Mouse (Mus musculus): Measurements from ENCODE around the gene Anp32e.
"Not testable (repeated sequence)": the region's sequence is repeated elsewhere in the genome, so short reads cannot be mapped to it uniquely, and the experiment has no call there.

Gene Anp32e

GRCm38 (mm10) chr3:95938835-95939234 is 9.8 kb downstream of the Anp32e start:
- peak in 1 of 2 experiments; percentile 64 for DNase-seq (ENCODE audit: low spot score in 2 of 2)

- DNase-seq (ENCODE audit: low spot score in 2 of 2) = no peak
Observed at GRCm38 (mm10) chr3:95942749-95943148, 13.7 kb downstream of the Anp32e start.

GRCm38 (mm10) chr3:95943226-95943625 is 14.2 kb downstream of the Anp32e start:
- no peak for DNase-seq (ENCODE audit: low spot score in 2 of 2)

- no peak for DNase-seq (ENCODE audit: low spot score in 2 of 2)
Observed at GRCm38 (mm10) chr3:95944742-95945141, 15.7 kb downstream of the Anp32e start.

GRCm38 (mm10) chr3:95945731-95946240 is 16.7 kb downstream of the Anp32e start:
- DNase-seq (ENCODE audit: low spot score in 2 of 2) = no peak

DNA sequence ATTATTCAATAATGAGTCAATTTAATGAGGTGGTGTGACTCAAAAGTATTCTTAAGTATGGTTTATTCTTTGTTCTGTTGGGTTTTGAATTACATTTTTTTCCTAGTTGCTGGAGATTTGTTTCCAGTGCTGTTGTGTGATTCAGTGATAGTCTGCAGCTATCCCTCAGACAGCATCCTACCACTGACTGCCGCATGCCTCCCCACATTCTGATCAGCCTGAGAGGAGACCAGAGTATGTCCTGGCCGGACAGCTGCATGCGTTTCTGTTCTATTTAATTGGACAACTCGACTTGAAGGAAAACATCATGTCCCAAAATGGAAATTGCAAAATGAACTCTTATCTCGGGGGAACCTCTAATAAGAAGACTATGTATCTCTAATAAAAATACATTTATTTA is 19.3 kb downstream of the Anp32e start:
- no peak for DNase-seq (ENCODE audit: low spot score in 2 of 2)

DNA sequence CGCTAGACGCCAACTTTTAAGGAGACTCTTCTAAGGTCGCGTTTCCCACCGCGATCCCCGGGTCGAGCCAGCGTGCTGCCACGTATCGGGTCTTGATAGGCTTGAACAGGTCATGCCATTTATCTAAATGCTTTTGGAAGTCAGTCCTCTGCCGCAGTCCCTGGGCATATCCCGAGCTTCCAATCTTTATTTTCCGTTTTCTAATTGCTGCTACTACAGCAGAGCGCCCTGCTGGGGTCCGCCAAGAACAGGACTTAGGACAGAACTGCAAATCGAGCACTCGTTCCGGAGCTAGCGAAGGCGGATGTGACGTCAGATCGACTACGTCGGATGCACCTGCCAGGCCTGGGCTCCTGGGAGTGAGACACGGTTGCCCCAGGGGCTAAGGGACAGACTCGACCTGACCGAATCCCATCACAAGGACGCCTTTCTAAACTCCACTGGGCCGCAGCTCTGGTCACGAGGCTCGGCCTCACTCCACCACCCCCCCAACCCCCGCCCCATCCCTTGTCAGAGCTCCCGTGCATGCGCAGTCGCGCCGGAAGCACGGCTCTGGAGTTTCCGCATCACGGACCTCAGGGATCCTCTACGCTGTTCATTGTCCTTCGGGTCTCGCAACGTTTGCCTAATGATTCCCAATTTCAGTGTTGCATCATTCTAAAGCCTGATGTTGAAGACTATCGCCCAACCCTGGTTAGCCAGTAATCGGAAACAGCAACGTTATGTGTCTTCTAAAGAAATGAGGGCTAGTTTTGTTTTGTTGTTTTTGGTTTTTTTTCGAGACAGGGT is 21.9 kb downstream of the Anp32e start:
- peak; percentile 90 to 92 for DNase-seq (ENCODE audit: low spot score in 2 of 2)

GRCm38 (mm10) chr3:95951566-95951965 is 22.5 kb downstream of the Anp32e start:
- not testable (repeated sequence) for DNase-seq (ENCODE audit: low spot score in 2 of 2)

- DNase-seq (ENCODE audit: low spot score in 2 of 2) = no peak
Observed at GRCm38 (mm10) chr3:95953023-95953422, 24.0 kb downstream of the Anp32e start.

DNA sequence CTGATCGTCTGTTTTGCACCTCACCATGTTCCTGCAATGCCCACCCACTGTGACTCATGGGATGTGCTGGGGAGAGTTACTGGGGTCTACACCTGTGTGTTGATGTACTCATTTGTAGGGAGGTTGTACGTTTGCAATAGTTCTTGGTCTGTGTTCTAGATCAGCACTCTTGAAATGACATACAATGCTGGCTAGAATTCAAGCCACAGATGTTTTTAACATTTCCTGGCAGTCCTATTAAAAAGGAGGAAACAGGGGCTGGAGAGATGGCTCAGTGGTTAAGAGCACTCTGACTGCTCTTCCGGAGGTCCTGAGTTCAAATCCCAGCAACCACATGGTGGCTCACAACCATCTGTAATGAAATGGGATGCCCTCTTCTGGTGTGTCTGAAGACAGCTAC is 24.5 kb downstream of the Anp32e start:
- DNase-seq (ENCODE audit: low spot score in 2 of 2) = no peak

GRCm38 (mm10) chr3:95954648-95955173 is 25.7 kb downstream of the Anp32e start:
- not testable (repeated sequence) for DNase-seq (ENCODE audit: low spot score in 2 of 2)

DNA sequence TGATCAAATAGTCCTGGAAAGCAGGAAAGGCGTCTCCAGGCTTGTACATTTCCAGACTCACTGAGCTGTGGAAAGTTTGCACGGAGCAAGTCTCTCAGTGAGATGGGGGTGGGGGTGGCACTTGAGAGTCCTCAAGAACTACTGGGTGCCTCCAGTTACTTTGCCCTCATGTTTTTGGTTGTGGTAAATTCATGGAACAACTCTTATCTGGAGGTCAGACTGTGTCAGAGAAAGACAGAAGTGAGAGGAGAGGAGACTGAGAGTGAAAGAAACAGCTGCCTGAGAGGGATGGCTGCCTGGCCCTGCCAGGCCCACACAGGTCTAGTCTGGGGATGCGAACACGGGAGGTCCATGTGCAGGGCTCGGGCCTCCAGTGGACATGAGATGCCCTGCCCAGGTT is 26.3 kb downstream of the Anp32e start:
- no peak for DNase-seq (ENCODE audit: low spot score in 2 of 2)

GRCm38 (mm10) chr3:95957359-95958148 is 28.5 kb downstream of the Anp32e start:
- DNase-seq (ENCODE audit: low spot score in 2 of 2) = no peak

- peak; percentile 45 to 69 for DNase-seq (ENCODE audit: low spot score in 2 of 2)
Observed at GRCm38 (mm10) chr3:95959082-95959481, 30.0 kb downstream of the Anp32e start.

DNA sequence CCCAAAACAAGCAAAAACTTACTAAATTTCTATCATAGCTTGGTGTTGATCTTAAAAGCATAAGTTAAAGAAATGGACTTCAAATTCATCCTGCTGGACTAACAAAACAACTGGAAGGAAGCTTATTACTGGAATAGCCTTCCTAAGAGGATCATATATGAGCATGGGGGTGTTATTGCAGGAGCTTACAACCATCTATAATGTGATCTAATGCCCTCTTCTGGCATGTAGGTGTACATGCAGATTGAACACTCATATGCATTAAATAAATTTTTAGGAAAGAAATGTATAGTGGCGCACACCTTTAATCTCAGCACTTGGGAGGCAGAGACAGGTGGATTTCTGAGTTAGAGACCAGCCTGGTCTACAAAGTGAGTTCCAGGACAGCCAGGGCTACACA is 30.8 kb downstream of the Anp32e start:
- DNase-seq (ENCODE audit: low spot score in 2 of 2) = no peak

GRCm38 (mm10) chr3:95962182-95962581 is 33.1 kb downstream of the Anp32e start:
- not testable (repeated sequence) for DNase-seq (ENCODE audit: low spot score in 2 of 2)

DNA sequence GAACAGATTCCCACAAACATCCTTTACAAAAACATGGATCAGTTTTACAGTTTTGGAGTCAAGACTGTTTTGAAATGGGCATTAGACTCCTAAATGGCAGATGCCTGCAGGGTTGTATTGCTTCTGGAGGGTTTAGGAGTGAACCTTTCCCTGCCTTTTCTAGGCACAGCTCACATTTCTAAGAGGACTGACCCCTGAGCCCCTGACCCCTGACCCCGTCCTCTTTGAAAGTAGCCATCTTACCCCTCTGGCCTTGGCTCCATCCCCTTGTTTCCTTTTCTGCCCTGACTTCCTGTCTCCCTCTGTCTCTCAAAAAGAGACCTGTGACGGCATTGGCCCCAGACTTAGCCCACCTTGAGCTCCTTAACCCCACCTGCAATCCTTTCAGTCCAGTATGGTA is 34.2 kb downstream of the Anp32e start:
- no peak for DNase-seq (ENCODE audit: low spot score in 2 of 2)

GRCm38 (mm10) chr3:95963681-95964080 is 34.6 kb downstream of the Anp32e start:
- DNase-seq (ENCODE audit: low spot score in 2 of 2) = peak in 1 of 2 experiments; percentile 67

DNA sequence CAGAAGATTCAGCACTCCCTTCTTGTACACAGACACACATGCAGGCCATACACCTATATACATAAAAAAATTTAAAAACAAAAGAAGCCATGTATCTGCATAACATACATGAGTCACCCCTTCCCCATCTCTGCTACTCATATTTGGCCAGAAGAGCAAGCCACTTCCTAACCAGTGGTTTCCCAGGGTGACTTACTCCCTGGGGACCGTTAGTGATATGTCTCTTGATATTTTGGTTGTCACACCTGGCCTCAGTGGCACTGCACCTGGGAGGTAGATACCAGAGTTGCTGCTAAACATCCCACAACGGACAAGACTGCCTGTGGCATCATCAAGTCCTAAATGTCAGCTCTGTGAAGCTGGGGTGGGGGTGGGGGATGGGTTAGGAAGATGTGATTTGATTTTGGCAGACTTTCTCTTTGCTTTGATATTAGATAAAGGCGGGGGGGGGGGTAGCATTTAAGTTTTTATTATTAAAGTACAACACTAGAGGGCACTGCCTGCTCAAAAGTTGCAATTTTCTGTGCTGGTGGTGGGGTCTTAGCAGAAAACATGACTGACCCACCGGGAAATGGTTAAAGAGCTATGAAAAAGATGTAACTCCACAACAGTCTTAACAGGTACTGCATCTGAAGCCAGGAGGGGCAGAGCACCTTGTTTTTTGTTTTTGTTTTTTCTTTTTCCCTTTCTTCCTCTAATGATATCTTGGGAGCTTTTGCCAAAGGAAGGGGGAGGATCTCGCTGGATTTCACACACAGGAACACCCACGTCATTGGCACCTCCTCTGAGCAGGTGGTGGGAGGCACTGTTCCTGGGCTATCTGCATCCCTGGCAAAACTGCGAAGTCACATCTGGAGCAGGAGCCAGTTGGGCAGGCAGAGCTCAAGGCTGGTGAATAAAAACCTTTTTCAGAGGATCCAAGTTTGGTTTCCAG is 36.7 kb downstream of the Anp32e start:
- no peak for DNase-seq (ENCODE audit: low spot score in 2 of 2)

DNA sequence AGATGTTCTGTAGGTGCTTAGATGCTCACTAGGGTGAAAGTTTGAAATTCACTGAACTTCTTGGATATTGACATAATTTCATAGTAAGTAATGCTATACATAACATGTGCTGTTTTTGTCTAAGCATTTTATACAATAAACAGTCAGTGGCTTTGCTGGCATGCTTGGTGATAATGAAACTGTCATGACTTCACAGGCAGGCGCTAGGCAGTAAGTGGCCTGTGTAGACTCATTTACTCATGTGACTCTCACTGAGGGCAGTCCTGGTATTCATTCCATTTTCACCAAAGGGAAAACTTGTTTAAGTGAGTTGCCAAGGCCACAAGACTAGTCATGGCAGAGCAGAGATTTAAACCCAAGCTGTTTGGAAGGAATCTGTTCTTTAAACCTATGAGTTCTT is 40.2 kb downstream of the Anp32e start:
- DNase-seq (ENCODE audit: low spot score in 2 of 2) = no peak

DNA sequence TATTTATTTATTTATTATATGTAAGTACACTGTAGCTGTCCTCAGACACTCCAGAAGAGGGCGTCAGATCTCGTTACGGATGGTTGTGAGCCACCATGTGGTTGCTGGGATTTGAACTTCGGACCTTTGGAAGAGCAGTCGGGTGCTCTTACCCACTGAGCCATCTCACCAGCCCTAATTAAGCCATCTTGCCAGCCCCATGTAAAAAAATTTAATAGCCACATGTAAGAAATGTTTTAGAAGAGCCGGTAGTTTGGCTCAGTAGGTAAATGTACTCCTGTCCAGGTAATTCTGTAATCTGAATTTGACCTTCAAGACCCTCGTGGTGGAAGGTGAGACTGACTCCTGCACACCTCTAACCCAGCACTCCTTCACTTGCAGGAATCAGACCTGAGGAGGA is 41.6 kb downstream of the Anp32e start:
- DNase-seq (ENCODE audit: low spot score in 2 of 2) = not testable (repeated sequence)
